Mouse (Mus musculus) kidney, postnatal 10 days (tissue): Measurements from ENCODE around the gene Ube2l6.

Experiments used
- DNase-seq: peaks from one replicate; pipeline ENCODE4 v3.0.0; 2021; ENCODE audit warnings: mixed read lengths

Gene Ube2l6

DNA sequence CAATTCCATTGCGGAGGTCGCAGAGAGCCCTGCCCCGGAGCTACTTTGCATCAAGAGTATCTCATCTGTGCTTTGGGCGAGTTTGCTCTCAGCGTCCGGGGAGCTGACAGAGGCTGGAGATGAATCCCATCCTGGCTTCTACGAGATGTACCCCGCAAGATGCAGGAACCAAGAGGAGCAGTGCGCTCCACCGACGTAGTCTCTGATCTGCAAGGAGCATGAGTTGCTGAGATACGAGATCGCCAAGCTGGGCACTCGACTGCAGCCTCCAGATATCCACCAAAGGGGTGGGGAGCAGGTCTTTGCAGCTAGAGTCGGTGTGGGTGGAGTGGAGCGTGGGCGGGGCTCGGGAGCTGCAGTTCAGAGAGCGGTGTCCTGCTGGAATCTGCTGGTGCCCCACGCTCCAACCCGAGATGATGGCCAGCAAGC, at the start of gene Ube2l6:
Gene Ube2l6 (plus strand): TSS at position 336 of the 429 bp plus-strand sequence.
- peak; percentile 82 for DNase-seq

DNA sequence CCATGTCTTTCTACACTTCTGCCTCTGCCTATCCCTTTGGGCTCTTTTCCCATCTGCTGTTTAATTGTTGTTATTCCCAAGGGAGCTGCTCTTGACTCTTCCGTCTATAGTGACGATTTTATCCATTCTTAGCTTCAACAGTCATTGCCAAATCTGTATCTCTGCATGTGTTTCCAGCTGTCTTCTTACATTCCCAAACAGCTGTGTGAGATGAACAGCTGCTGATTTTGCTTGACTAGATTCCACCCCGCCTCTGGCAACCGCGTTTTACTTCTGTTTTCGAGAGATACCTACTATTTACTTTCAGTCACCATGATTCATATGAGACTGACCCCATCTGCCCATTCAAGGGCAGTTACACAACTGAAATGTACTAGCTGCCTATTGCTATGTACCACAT, 48.5 kb upstream of the Ube2l6 start:
- peak; percentile 52 for DNase-seq

- no peak for DNase-seq
These were observed 42.4 kb upstream of the Ube2l6 start for GRCm38 (mm10) chr2:84756245-84756644.

GRCm38 (mm10) chr2:84757026-84757682, 41.5 kb upstream of the Ube2l6 start:
- DNase-seq: no peak

DNA sequence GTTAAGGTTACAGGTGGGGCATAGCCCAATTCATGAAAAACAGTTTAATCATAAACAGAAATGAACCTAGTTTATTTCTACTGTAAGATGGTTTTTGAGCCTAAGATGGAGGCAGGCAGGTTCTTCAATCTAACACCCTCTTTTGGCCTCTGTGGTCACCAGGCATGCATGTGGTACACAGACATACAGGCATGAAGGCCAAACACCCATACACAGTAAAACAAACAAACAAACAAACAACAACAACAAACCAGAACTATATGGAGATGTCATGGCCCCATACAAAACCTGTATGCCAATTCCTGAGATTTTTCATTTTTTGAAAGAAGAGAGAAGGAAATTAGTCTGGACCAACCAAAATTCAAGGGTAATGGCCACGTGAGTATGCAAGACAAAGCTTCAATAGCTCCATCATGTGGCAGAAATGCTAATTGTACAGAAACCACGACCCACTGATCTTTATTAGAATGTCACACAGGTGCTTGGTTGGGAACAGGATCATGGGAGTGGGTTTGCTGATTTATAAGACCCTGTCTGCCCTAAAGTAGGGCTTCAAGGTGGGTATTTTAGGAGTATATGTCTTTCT, 40.0 kb upstream of the Ube2l6 start:
- DNase-seq: peak; percentile 62

GRCm38 (mm10) chr2:84760777-84761176, 37.9 kb upstream of the Ube2l6 start:
- no peak for DNase-seq

DNA sequence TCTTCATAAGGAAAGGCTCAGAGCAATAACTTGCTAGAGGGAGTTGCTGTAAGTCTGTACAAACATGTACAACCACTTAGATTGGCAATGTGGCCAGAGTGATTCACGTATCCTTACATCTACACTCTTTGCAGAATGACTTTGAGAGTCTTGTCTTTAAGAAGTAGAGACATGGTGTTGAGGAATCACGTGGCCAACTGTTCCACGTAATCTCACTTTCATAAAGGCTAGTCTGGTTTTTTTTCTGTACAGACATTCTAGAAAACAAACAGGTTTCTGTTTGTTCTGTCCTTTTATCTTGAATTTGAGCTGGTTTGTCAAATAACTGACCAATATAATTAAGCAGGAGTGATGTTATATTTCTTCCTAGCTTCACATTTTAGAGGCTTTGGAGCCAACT, 37.3 kb upstream of the Ube2l6 start:
- DNase-seq: no peak

- no peak for DNase-seq
These were observed 36.8 kb upstream of the Ube2l6 start for GRCm38 (mm10) chr2:84761840-84762239.

DNA sequence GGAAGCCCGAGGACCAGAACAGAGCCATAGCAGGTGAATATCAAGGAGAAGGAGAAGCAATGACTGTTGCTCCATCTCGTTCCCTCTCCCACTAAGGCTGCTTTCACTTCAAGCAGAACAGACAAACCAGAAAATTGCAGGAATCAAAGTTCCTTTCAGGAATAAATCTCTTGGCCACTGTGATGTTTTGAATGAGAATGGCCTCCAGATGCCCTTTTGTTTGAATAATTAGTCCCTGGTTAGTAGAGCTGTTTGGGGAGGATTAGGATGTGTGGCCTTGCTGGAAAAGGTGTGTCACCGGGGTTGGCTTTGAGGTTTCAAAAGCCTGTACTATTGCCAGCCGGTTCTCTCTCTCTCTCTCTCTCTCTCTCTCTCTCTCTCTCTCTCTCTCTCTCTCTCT, 36.3 kb upstream of the Ube2l6 start:
- no peak for DNase-seq

DNA sequence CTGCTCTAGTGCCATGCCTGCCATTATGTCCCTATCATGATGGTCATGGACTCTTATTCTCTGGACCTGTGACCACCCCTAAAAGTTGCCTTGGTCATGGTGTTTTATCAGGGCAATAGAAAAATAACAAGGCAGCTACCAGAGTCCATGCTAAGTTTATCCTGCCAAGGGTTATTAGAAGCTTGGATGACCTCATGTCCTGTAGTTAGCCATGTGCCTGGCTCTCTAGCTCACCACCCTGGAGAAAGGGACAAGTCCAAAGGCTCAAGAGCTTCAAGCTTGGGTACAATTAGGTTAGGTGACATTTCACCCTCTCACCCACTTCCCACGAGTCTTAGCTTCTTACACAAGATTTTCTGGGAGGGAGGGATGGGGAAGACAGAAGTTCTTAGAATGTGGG, 35.8 kb upstream of the Ube2l6 start:
- DNase-seq: no peak

- no peak for DNase-seq
These were observed 28.1 kb upstream of the Ube2l6 start for GRCm38 (mm10) chr2:84770501-84770900.

- no peak for DNase-seq
These were observed 26.2 kb upstream of the Ube2l6 start for GRCm38 (mm10) chr2:84772454-84772853.

DNA sequence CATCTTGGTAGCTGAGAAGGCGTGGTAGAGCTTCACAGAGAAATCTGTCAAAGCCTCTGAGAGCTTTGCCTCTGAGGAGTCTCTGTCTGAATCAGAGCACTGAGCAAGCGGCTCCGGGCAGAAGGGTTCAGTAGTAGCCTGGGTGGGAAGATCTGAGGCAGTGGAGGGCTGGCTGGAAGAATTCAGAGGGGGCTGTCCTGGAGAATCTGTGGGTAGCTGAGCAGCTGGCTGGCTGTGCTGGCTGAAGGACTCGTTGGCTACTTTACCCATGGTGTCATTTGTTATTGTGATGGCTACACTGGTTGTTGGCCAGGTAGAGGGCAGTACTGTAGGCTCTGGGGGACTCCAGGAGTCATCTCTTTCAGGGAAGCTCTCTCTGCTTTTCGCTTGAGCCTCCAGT, 25.4 kb upstream of the Ube2l6 start:
- no peak for DNase-seq

GRCm38 (mm10) chr2:84774751-84775150, 23.9 kb upstream of the Ube2l6 start:
- peak; percentile 84 for DNase-seq

DNA sequence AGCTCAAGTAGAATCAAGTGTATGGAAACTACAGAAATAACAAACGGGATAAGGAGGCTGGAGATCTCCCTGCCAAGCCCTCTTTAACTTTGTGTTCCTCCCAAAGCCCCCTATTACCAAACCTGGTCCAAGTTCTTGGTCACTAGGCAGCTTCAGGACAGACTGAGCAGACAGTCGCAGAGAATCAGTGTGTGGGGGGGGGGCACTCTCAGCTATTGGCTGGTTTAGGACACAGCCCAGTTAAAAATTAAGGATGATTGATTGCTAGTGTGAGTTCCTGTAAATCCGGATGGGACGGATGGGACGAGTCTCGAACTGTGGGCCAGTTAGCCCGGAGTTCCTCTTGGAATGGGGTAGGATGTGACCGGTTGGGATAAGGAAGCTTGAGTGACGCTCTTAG, 23.4 kb upstream of the Ube2l6 start, which contains the start of gene Serping1:
Gene Serping1 (minus strand): TSS at position 204 of the 400 bp plus-strand sequence.
- peak; percentile 46 for DNase-seq

GRCm38 (mm10) chr2:84775665-84776064, 23.0 kb upstream of the Ube2l6 start:
- DNase-seq: peak; percentile 37

DNA sequence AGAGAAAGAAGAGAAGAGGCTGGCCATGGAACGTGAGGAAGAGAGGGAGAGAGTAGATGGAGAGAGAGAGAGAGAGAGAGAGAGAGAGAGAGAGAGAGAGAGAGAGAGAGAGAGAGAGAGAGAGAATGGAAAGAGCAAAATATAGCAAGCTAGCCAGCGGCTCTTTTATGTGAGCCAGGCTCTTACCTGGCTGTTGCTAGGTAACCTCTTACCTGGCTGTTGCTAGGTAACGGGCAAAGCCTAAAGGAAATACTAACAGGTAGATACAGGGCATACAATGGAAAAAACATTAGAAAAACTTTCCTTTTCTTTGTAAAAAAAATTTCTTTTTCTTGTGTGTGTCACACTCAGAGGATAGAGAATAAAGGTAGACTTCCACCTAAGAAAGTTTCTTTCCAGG, 20.9 kb upstream of the Ube2l6 start:
- DNase-seq: no peak

DNA sequence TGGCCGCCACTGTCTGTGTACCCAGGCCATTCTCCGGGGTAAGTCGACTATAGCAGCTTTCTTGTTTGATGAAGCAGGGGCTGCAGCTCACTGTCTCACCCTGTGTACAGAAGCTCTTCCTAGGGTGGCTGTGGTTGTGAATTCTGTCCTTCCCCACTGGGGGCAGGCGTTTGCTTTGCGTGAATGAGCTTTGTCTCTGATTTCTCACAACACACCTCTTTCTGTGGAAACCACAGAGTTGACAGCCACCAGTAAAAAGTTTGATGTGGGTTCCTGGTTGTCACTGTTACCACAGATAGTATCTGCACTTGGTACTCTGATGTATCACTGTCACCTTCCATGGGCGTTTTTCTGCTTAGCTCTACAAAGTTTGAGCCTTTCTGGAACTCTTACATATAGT, 19.4 kb upstream of the Ube2l6 start:
- no peak for DNase-seq

DNA sequence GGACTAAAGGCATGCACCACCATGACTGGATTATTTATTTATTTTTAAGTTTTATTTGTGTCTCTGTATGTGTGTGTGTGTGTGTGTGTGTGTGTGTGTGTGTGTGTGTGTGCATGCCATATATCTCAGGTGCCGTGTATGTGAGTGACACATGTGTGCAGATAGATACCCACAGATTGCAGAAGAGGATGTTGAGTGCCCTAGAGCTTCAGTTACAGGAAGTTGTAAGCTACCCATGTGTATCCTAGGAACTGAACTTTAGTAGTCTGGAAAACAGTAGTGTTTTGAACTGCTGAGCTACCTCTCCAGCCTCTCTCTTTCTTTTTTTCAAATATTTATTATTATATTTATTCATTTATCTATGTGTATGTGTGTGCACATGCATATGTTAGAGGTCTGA, 15.3 kb upstream of the Ube2l6 start:
- DNase-seq: no peak

GRCm38 (mm10) chr2:84783840-84784566, 14.6 kb upstream of the Ube2l6 start:
- DNase-seq: peak; percentile 52

GRCm38 (mm10) chr2:84788316-84788715, 10.3 kb upstream of the Ube2l6 start:
- no peak for DNase-seq

DNA sequence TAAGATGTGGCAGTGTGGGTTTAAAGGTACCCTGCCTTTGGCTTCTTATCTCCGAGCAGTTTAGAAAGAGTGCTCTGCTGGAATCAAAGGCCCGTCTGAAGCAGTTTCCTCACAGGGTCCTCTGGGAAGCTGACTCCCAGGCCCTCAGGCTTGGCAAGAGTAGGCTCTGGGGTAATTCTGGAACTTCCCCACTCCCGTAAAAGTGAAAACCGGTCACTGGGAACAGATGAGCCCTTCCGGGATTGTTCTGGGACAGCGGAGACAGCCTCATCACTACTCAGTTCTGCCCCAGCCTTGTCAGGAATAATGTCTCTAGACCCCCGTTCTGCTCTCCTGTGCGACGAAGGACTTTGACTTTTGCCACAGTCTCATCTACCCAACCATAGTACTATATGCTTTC, 8.2 kb upstream of the Ube2l6 start:
- no peak for DNase-seq

DNA sequence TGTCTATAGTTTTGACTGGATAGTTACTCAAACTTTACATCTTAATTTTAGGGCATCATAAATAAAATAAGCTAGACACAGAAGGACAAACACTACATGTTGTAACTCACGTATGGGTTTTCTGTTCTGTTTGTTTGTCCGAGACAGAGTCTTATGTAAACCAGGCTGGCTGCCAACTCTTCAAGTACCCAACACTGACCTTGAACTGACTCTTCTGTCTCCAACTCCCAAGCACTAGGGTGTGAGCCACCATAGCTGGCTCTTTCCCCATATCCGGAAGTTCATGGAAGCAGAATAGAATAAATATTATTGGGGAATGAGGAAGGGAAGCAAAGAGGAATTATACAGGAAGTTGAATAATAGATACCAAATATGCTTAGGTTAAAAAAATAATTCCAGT, 6.1 kb upstream of the Ube2l6 start:
- DNase-seq: no peak

DNA sequence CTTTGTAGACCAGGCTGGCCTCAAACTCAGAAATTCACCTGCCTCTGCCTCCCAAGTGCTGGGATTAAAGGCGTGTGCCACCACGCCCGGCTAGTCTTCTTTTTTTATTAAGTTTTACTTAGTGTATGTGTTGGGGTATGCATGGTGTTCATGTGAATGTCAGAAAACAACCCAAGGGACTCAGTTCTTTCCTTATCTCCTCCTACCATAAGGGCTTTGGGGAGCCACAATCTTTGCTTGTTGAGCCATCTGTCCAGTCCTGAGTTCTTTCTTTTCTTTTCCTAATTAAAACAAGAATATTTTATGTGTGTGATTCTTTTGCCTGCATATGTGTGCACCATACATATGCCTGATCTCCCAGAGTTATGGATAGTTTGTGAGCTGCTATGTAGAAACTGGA, 5.5 kb upstream of the Ube2l6 start:
- no peak for DNase-seq
